Mouse (Mus musculus): ENCODE measurements around the gene Nr1h3. TPM values are rescaled to one million over a fixed set of nuclear protein-coding genes. Genes with fewer than 3 reads are reported as not detected.

The Nr1h3 gene
- total RNA-seq, 2 experiments from 2014 or later: 33.6 to 39.7 TPM

GRCm38 (mm10) chr2:91139764-91140163, 62.9 kb downstream of the Nr1h3 start:
- no peak for DNase-seq

GRCm38 (mm10) chr2:91139311-91139710, 63.3 kb downstream of the Nr1h3 start:
- DNase-seq: no peak

- DNase-seq: no peak
Observed at GRCm38 (mm10) chr2:91137481-91137880, 65.2 kb downstream of the Nr1h3 start.

- DNase-seq: no peak
Observed at GRCm38 (mm10) chr2:91136513-91137412, 65.9 kb downstream of the Nr1h3 start.

Other genes with a start within 250 kb of the Nr1h3 start
- gene Rapsn, start 167.2 kb downstream of the Nr1h3 start, total RNA-seq (2021): 1 to 10 TPM; 1.7 to 5.0 TPM
- 100 to 1,000 TPM; 174 to 182 TPM for gene Psmc3, start 148.8 kb downstream of the Nr1h3 start, total RNA-seq (2021)
- 10 to 100 TPM; 22.3 to 30.5 TPM for gene Slc39a13, start 132.4 kb downstream of the Nr1h3 start, total RNA-seq (2021)
- 1 to 10 TPM; 5.3 to 8.7 TPM for gene Spi1, start 120.4 kb downstream of the Nr1h3 start, total RNA-seq (2021)
- gene Mybpc3, start 84.7 kb downstream of the Nr1h3 start, total RNA-seq (2021): under 1 TPM; 0.09 TPM
- gene Madd, start 19.0 kb downstream of the Nr1h3 start, total RNA-seq (2021): 10 to 100 TPM; 17.0 to 22.5 TPM
- 10 to 100 TPM; 30.0 to 37.0 TPM for gene Acp2, start 51 bp upstream of the Nr1h3 start, total RNA-seq (2021)
- gene Ddb2, start 34.1 kb upstream of the Nr1h3 start, total RNA-seq (2021): 10 to 100 TPM in 1 of 2 experiments, 1 to 10 TPM in 1; 9.2 to 16.3 TPM
- 10 to 100 TPM; 53.9 to 80.0 TPM for gene Pacsin3, start 53.1 kb upstream of the Nr1h3 start, total RNA-seq (2021)
- 10 to 100 TPM; 80.3 to 90.2 TPM for gene Arfgap2, start 62.1 kb upstream of the Nr1h3 start, total RNA-seq (2021)
- gene 1110051M20Rik, start 241.9 kb upstream of the Nr1h3 start, total RNA-seq (2021): 10 to 100 TPM; 15.2 to 17.6 TPM